Mouse (Mus musculus) gastrocnemius, adult 18-20 months (tissue): ENCODE measurements around the gene Shisa3. TPM values are rescaled to one million over a fixed set of nuclear protein-coding genes. Genes with fewer than 3 reads are reported as not detected.

ENCODE experiments used
- microRNA-seq: library from miRNA; unstranded; fragments of <30 nt; microRNA quantifications from one replicate; pipeline ENCODE4 v1.2.0, GENCODE M21; 2021
- total RNA-seq, 2 experiments: library from RNA; stranded (reverse); gene quantifications; 2 replicates each; pipeline ENCODE4 v1.2.3; 2021

Gene Shisa3
- total RNA-seq, 2 experiments from 2014 or later: 1.3 to 2.7 TPM

Small RNA genes within 50 kb of the gene (microRNA-seq; reads per million reads assigned to microRNA genes)
- gene Gm23617: not detected

Other genes starting within 250 kb of the Shisa3 start
- gene Bend4, start 179.6 kb upstream of the Shisa3 start, total RNA-seq: under 1 TPM; 0.21 to 0.24 TPM
- gene Atp8a1, start 239.6 kb downstream of the Shisa3 start, total RNA-seq: 10 to 100 TPM; 60.4 to 75.3 TPM